Mouse (Mus musculus): ENCODE data around the gene Gpam.

Gpam gene

DNA sequence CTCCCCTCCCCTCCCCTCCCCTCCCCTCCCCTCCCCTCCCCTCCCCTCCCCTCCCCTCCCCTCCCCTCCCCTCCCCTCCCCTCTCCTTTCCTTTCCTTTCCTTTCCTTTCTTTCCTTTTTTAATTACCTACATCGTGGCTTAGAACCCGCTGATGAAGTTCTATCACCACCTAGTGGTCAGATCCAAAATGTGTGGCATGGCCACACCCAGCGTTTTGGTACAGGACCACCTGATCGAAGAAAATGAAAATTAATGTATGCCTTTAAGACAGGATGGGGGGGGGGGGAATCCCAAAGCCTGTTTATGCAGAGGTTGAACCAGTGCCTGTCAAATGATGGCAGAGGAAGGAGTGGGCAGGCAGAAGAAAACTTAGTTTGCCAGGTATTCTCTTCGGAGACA, 65.1 kb downstream of the Gpam start:
- DNase-seq (ENCODE audit: low spot score in 2 of 2) = peak in 1 of 2 experiments; percentile 28

DNA sequence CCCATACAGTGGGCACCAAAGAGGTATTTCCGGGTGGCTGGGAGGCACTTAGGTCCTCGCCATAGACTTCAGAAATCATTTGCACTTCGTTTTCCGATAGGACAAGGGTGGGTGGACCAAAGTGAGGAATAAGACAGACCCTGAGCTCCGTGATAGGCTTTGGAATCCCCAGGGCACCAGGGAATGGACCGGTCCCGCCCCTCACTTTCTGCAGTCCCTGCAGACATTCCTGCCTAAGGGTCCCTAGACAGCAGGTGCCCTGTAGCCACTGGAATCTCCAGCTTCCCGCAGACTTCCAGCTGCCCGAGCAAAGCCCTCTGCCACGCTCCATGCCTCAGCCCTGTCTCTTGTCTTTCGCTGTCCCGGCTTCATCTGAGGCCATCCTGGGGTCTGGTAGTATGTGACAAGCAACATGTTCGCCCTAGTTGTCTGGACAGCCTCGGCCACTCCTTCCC, 65.6 kb downstream of the Gpam start:
- no peak for DNase-seq (ENCODE audit: low spot score in 2 of 2)

DNA sequence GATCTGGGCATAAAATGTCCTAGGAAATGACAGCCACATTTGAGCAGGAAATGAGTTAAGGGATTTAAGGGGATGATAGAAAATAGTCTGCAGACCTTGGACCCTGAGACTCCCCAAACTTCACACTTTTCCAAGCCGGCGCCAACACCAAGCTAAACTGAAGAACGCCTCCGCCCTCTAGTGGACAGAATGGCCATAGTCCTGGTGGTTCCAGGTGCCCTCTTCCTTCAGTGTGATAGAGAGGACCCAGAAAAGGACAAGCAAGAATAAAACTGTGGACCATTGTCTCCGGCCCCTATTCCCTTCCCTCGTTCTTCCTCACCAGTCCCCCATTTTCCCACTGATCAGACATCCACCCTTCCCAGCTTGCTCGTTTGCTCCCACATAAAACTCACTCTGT, 66.1 kb downstream of the Gpam start:
- DNase-seq (ENCODE audit: low spot score in 2 of 2) = peak; percentile 12 to 27

DNA sequence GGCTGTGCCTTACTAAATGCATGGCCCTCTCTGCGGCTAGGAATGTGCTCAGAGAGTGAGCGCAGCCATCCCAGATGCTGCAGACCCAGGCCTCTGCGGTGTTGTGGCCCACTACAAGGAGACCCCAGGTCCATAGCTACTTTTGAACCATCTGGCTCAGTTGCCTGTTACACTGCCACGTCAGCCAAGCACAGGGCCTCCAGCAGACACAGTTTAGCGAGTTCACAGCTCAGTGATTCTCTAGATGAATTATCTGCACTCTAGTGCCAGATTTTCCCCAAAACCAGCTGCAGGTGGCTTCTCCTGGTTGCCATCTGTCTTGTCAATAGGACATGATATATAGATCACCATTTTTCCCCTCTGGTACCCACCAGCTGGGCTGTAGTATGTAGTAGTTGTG, 69.6 kb downstream of the Gpam start:
- DNase-seq (ENCODE audit: low spot score in 2 of 2) = no peak

DNA sequence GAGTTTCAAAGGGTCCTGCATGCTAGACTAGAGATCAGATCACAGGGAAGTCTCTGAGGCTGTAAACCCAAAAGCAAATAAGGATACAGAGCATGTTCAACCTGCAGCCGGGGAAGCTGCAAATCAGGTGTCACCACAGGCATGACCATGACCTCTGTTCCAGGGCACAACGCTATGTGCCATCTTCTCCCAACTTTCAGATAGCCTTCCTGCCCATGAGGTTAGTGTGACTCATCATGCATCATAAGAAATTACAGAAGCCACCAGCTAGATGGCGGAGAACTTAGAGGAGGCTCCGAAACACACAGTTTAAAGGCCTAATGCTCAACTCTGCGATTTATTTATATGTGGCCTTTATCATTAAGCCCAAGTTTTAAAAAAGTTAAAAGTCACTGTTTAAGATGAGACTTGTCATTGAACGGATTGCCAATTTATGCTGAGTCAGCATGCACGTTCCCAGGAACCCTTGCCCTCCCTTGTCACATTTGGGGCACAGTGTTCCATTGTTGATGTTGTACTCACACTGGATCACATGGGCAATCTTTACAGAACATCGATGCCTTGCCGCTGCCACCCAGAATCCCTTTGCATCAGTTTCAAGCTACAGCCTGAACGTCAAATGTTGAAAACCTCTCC, 71.3 kb downstream of the Gpam start:
- DNase-seq (ENCODE audit: low spot score in 2 of 2) = no peak

DNA sequence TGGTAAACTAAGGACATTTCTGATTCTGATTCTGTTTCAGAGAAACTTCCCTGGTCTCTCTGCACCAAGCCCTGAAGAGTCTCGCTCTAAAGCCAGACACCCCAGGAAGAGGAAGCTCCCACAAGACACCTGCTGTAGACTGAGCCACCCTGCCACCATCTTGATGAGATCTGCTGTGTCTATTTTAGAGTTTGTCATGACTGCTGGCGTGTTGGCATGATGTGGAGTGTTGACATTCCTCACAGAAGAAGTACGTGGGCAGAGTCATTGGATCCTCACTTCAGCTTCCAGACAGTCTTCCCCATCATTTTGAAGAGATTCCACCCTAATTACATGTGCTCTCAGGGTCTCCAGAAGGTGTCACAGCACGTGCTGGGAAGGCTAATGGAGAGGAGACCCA, 73.9 kb downstream of the Gpam start:
- no peak for DNase-seq (ENCODE audit: low spot score in 2 of 2)

DNA sequence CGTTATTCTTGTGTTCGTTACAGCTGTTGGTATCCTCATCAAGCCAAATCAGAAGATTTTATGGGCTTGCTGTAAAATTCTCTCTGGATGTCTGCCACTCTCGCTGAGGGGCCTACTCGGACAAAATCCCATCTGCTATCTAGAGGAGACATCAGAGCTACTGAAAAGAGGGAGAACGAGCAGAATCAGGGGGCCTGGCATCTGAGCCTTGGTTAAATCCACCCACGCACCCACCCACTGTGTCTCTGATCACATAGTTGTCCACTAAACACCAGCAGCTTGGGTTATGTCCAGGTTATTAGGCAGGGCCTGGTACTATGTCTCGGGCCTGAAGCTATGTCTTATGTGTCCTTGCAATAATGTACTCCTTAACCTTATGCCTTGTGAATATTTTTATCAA, 89.6 kb downstream of the Gpam start:
- no peak for DNase-seq (ENCODE audit: low spot score in 2 of 2)

DNA sequence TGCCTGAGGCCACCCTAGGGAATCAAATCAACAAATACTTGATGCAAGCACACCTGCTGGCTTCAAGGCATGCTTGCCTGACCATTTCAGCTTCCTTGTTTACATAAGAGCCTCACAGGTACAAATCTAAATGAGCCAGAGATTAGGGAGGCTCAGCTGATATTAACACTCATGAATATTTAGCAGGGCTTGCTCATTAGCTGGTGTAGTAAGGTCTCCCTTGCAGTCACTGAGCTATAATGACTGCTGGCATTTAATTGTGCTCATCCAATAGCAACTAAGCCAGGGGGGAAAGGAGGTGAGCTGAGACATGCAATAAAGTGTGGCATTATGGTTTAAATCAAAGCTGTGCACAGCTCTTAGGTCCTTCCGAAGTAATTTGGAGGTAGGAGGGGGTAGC, 108.2 kb downstream of the Gpam start:
- DNase-seq (ENCODE audit: low spot score in 2 of 2) = no peak

Data from natural killer cell, adult 2 months (primary cell).